Mouse (Mus musculus) heart, embryonic 12.5 days (tissue): ENCODE measurements at regions not wholly inside any gene's neighbourhood (a gene's known extent, or its start where the extent isn't known, plus 50 kb on each side); places are given as distances from the start of the nearest gene placed in this dataset.

ENCODE experiments used
- ATAC-seq: fragments of 200-750 bp; cut with Nextera tagmentation; 2 replicates; pipeline ENCODE4 v1.8.0; 2017; ENCODE audit warnings: moderate TSS enrichment, moderate library complexity; ENCODE audit not compliant: insufficient number of reproducible peaks, low FRiP score
- H3K27ac ChIP-seq: fragments of 300-500 bp; sonication (generic); 2 replicates; pipeline ENCODE4 v1.5.1; 2016; ENCODE audit warnings: mild to moderate bottlenecking, moderate library complexity; ENCODE audit not compliant: poor library complexity, severe bottlenecking
- H3K27me3 ChIP-seq: fragments of 300-500 bp; sonication (generic); replicated peaks from 2 replicates; pipeline ENCODE4 v1.6.1; 2016; ENCODE audit warnings: mild to moderate bottlenecking, moderate library complexity
- H3K36me3 ChIP-seq: fragments of 300-500 bp; sonication (generic); 2 replicates; pipeline ENCODE4 v1.6.1; 2016; ENCODE audit warnings: mild to moderate bottlenecking, moderate library complexity
- H3K4me1 ChIP-seq: fragments of 300-500 bp; sonication (generic); replicated peaks from 2 replicates; pipeline ENCODE4 v1.6.1; 2016; ENCODE audit warnings: mild to moderate bottlenecking
- H3K4me2 ChIP-seq: fragments of 300-500 bp; sonication (generic); 2 replicates; pipeline ENCODE4 v1.6.1; 2016; ENCODE audit warnings: mild to moderate bottlenecking, moderate library complexity
- H3K4me3 ChIP-seq: fragments of 300-500 bp; sonication (generic); 2 replicates; pipeline ENCODE4 v1.5.1; 2016; ENCODE audit warnings: mild to moderate bottlenecking
- H3K9ac ChIP-seq: fragments of 300-500 bp; sonication (generic); 2 replicates; pipeline ENCODE4 v1.6.1; 2016; ENCODE audit warnings: mild to moderate bottlenecking, moderate library complexity
- H3K9me3 ChIP-seq: fragments of 300-500 bp; sonication (generic); replicated peaks from 2 replicates; pipeline ENCODE4 v1.6.1; 2016; ENCODE audit warnings: mild to moderate bottlenecking, moderate library complexity
- WGBS: fragments of 180-500 bp; shearing (Covaris S2); methylation state at CpG from one replicate; pipeline ENCODE4 v1.1.7; 2016; 5-methylcytosine and 5-hydroxymethylcytosine counted together

- 77% methylated on average over 6 of the region's 6 CpGs for whole genome bisulfite sequencing
- ATAC-seq = no peak
These were observed 214.3 kb upstream of the Maf start for GRCm38 (mm10) chr8:115921889-115922288.

GRCm38 (mm10) chr8:115906650-115907049 lies 199.1 kb upstream of the Maf start:
- Histone ChIP-seq H3K27ac (no peak overlapping the region), H3K4me3 (no peak overlapping the region), H3K4me2 (no peak overlapping the region), H3K36me3 (no peaks in the 10 kb centered on the region), H3K27me3 (no peaks in the 10 kb centered on the region), H3K9me3 (no peaks in the 10 kb centered on the region), H3K4me1 (no peaks in the 10 kb centered on the region), H3K9ac (no peak overlapping the region)
- WGBS = 77% methylated on average over 5 of the region's 5 CpGs
- no peak for ATAC-seq

More at GRCm38 (mm10) chr8:115921889-115922288, 214.3 kb upstream of the Maf start:
- no peak overlapping the region for H3K4me3 ChIP-seq
- no peaks in the 10 kb centered on the region for H3K4me1 ChIP-seq
- no peak overlapping the region for H3K4me2 ChIP-seq
- no peaks in the 10 kb centered on the region for H3K9me3 ChIP-seq
- H3K9ac ChIP-seq = no peak overlapping the region
- no peaks in the 10 kb centered on the region for H3K36me3 ChIP-seq
- no peak overlapping the region for H3K27ac ChIP-seq
- H3K27me3 ChIP-seq = no peaks in the 10 kb centered on the region; the same call in 1 of the 2 replicates

GRCm38 (mm10) chr8:115903853-115904420 lies 196.3 kb upstream of the Maf start:
- H3K9me3 ChIP-seq = no peaks in the 10 kb centered on the region
- H3K36me3 ChIP-seq = no peaks in the 10 kb centered on the region
- no peak for ATAC-seq
- no peaks in the 10 kb centered on the region for H3K4me1 ChIP-seq
- H3K4me3 ChIP-seq = no peak overlapping the region
- H3K27ac ChIP-seq = no peak overlapping the region
- H3K4me2 ChIP-seq = no peak overlapping the region
- no peak overlapping the region for H3K9ac ChIP-seq
- no peaks in the 10 kb centered on the region; the same call in 1 of the 2 replicates for H3K27me3 ChIP-seq
- WGBS = 58% methylated on average over 6 of the region's 6 CpGs

- H3K4me3 ChIP-seq = no peak overlapping the region
- H3K4me1 ChIP-seq = no peaks in the 10 kb centered on the region
- 51% methylated on average over 6 of the region's 6 CpGs for WGBS
- H3K4me2 ChIP-seq = no peak overlapping the region
- no peaks in the 10 kb centered on the region for H3K9me3 ChIP-seq
- no peak for ATAC-seq
- H3K9ac ChIP-seq = no peak overlapping the region
- H3K36me3 ChIP-seq = no peaks in the 10 kb centered on the region
- H3K27me3 ChIP-seq = no peaks in the 10 kb centered on the region; the same call in 1 of the 2 replicates
- H3K27ac ChIP-seq = no peak overlapping the region
These were observed 190.1 kb upstream of the Maf start for GRCm38 (mm10) chr8:115897521-115898178.

GRCm38 (mm10) chr8:115897086-115897485 lies 189.5 kb upstream of the Maf start:
- ATAC-seq = no peak
- 76% methylated on average over 4 of the region's 4 CpGs for WGBS
- no peaks in the 10 kb centered on the region for H3K4me1 ChIP-seq
- H3K27me3 ChIP-seq = no peaks in the 10 kb centered on the region; the same call in 1 of the 2 replicates
- no peaks in the 10 kb centered on the region for H3K36me3 ChIP-seq
- H3K27ac ChIP-seq = no peak overlapping the region
- H3K9ac ChIP-seq = no peak overlapping the region
- H3K9me3 ChIP-seq = no peaks in the 10 kb centered on the region
- H3K4me3 ChIP-seq = no peak overlapping the region
- H3K4me2 ChIP-seq = no peak overlapping the region

- Histone ChIP-seq H3K36me3 (no peaks in the 10 kb centered on the region), H3K4me2 (no peak overlapping the region), H3K9ac (no peak overlapping the region), H3K9me3 (no peaks in the 10 kb centered on the region), H3K27ac (no peak overlapping the region), H3K27me3 (no peaks in the 10 kb centered on the region; the same call in 1 of the 2 replicates), H3K4me3 (no peak overlapping the region), H3K4me1 (no peaks in the 10 kb centered on the region)
- 88% methylated on average over 4 of the region's 4 CpGs for WGBS
- ATAC-seq = no peak
These were observed 188.5 kb upstream of the Maf start for GRCm38 (mm10) chr8:115896066-115896465.

GRCm38 (mm10) chr8:115888278-115888677 lies 180.7 kb upstream of the Maf start:
- Histone ChIP-seq H3K27me3 (no peaks in the 10 kb centered on the region), H3K4me1 (no peaks in the 10 kb centered on the region), H3K4me3 (no peak overlapping the region), H3K4me2 (no peak overlapping the region), H3K27ac (no peak overlapping the region), H3K9me3 (no peaks in the 10 kb centered on the region), H3K36me3 (no peaks in the 10 kb centered on the region), H3K9ac (no peak overlapping the region)
- 76% methylated on average over 4 of the region's 4 CpGs for WGBS
- ATAC-seq = no peak

GRCm38 (mm10) chr8:115885121-115885743 lies 177.6 kb upstream of the Maf start:
- ATAC-seq = no peak
- H3K27ac ChIP-seq = no peak overlapping the region
- H3K4me1 ChIP-seq = no peaks in the 10 kb centered on the region
- no peak overlapping the region for H3K4me2 ChIP-seq
- H3K4me3 ChIP-seq = no peak overlapping the region
- WGBS = 58% methylated on average over 2 of the region's 2 CpGs
- no peak overlapping the region for H3K9ac ChIP-seq
- H3K36me3 ChIP-seq = no peaks in the 10 kb centered on the region
- H3K9me3 ChIP-seq = no peaks in the 10 kb centered on the region
- no peaks in the 10 kb centered on the region for H3K27me3 ChIP-seq

- Histone ChIP-seq H3K4me3 (no peak overlapping the region), H3K4me1 (no peaks in the 10 kb centered on the region), H3K9me3 (no peaks in the 10 kb centered on the region), H3K27me3 (no peaks in the 10 kb centered on the region), H3K9ac (no peak overlapping the region), H3K4me2 (no peak overlapping the region), H3K36me3 (no peaks in the 10 kb centered on the region), H3K27ac (no peak overlapping the region)
- 39% methylated on average over 3 of the region's 3 CpGs for WGBS
- ATAC-seq = no peak
These were observed 176.2 kb upstream of the Maf start for GRCm38 (mm10) chr8:115883808-115884207.

GRCm38 (mm10) chr8:115881881-115882280 lies 174.3 kb upstream of the Maf start:
- ATAC-seq = no peak
- no peak overlapping the region for H3K4me2 ChIP-seq

GRCm38 (mm10) chr8:115874789-115875188 lies 167.2 kb upstream of the Maf start:
- no peak overlapping the region for H3K4me2 ChIP-seq
- no peaks in the 10 kb centered on the region for H3K9me3 ChIP-seq
- no peak for ATAC-seq
- H3K9ac ChIP-seq = no peak overlapping the region
- no peak overlapping the region for H3K27ac ChIP-seq
- H3K27me3 ChIP-seq = no peaks in the 10 kb centered on the region
- H3K36me3 ChIP-seq = no peaks in the 10 kb centered on the region
- no peak overlapping the region for H3K4me3 ChIP-seq
- 66% methylated on average over 7 of the region's 7 CpGs for WGBS
- H3K4me1 ChIP-seq = peaks cover 5% of the 10 kb centered on the region; the same call in 1 of the 2 replicates

More at GRCm38 (mm10) chr8:115881881-115882280, 174.3 kb upstream of the Maf start:
- H3K9ac ChIP-seq = no peak overlapping the region
- H3K27me3 ChIP-seq = no peaks in the 10 kb centered on the region
- no peak overlapping the region for H3K27ac ChIP-seq
- H3K4me1 ChIP-seq = peaks cover 5% of the 10 kb centered on the region; the same call in 1 of the 2 replicates
- 79% methylated on average over 8 of the region's 8 CpGs for WGBS
- no peaks in the 10 kb centered on the region for H3K36me3 ChIP-seq
- no peaks in the 10 kb centered on the region for H3K9me3 ChIP-seq
- no peak overlapping the region for H3K4me3 ChIP-seq
